In the genomic region with DNA sequence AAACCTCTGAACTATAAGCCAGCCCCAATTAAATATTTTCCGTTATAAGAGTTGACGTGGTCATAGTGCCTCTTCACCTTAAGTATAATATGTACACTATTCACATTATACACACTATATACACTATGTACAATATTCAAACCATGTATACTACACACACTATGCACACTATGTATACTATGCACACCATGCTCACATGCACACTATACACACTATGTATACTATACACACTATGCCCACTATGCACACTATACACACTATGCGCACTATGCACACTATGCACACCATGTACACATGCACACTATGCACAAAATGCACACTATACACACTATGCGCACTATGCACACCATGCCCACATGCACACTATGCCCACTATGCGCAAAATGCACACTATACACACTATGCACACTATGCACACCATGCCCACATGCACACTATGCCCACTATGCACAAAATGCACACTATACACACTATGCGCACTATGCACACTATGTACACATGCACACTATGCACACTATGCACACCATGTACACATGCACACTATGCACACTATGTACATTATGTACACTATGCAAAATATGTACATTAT, we compare ENCODE assay signal across 12 mouse cellular contexts.
"Had no signal": no experiment of that assay in that cellular context is flagged by ENCODE, and none has a peak within 500 bp of the region (broad histone marks: within the 10 kb centered on the region; RNA-seq: fewer than 3 reads in every experiment).

No protein-coding gene starts in this region.

- H3K9ac ChIP-seq: intestine, embryonic 15.5 days; limb, embryonic 13.5 days; lung, embryonic 14.5 days; neural tube, embryonic 13.5 days had no signal

- H3K4me2 ChIP-seq: intestine, embryonic 15.5 days; limb, embryonic 13.5 days; lung, embryonic 14.5 days; neural tube, embryonic 13.5 days had no signal

- H3K4me3 ChIP-seq: intestine, embryonic 15.5 days; layer of hippocampus, adult 2 months; limb, embryonic 13.5 days; neural tube, embryonic 13.5 days had no signal

- H3K36me3 ChIP-seq: intestine, embryonic 15.5 days; limb, embryonic 13.5 days; neural tube, embryonic 13.5 days had no signal

- ATAC-seq: intestine, embryonic 15.5 days had no signal

- H3K4me1 ChIP-seq: intestine, embryonic 15.5 days; limb, embryonic 13.5 days; neural tube, embryonic 13.5 days had no signal

- H3K27ac ChIP-seq: intestine, embryonic 15.5 days; layer of hippocampus, adult 2 months; limb, embryonic 13.5 days; neural tube, embryonic 13.5 days had no signal

- DNase-seq: kidney, postnatal 4 days; lung, postnatal 4 days; retina, postnatal 1 day; right cerebral cortex, postnatal 4 days; spleen, adult 18-20 months; thymus, adult 18-20 months; thymus, postnatal 14 days had no signal

- H3K9me3 ChIP-seq: intestine, embryonic 15.5 days; limb, embryonic 13.5 days; neural tube, embryonic 13.5 days had no signal

- H3K27me3 ChIP-seq: intestine, embryonic 15.5 days; limb, embryonic 13.5 days; neural tube, embryonic 13.5 days had no signal
